In genomic region chr11:85948765-85949164, GRCm38 (mm10) we compare ENCODE assay signal across 28 mouse cellular contexts.
"Had no signal": no experiment of that assay in that cellular context is flagged by ENCODE, and none has a peak within 500 bp of the region (broad histone marks: within the 10 kb centered on the region; RNA-seq: fewer than 3 reads in every experiment).

No protein-coding gene starts in this region.

- H3K9me3 ChIP-seq: limb, embryonic 12.5 days; limb, embryonic 13.5 days; liver, embryonic 12.5 days; liver, embryonic 13.5 days; liver, embryonic 15.5 days; lung, embryonic 15.5 days; megakaryocyte, embryonic 14.5 days; midbrain, embryonic 10.5 days; midbrain, embryonic 12.5 days; midbrain, embryonic 13.5 days; midbrain, embryonic 15.5 days; neural tube, embryonic 12.5 days had no signal

- H3K4me3 ChIP-seq: limb, embryonic 12.5 days; limb, embryonic 13.5 days; liver, embryonic 12.5 days; liver, embryonic 13.5 days; liver, embryonic 15.5 days; lung, embryonic 15.5 days; megakaryocyte, embryonic 14.5 days; midbrain, embryonic 10.5 days; midbrain, embryonic 12.5 days; midbrain, embryonic 13.5 days; midbrain, embryonic 15.5 days; myocyte; neural tube, embryonic 12.5 days had no signal

- DNase-seq: left cerebral cortex, postnatal 4 days; liver; liver, embryonic 13.5 days; liver, postnatal 0 days; lung, adult 18-20 months; lung, adult 2 months; lung, embryonic 14.5 days; lung, postnatal 14 days; lung, postnatal 36 days; midbrain, embryonic 14.5 days had no signal

- H3K27me3 ChIP-seq: limb, embryonic 12.5 days; limb, embryonic 13.5 days; liver, embryonic 13.5 days; lung, embryonic 15.5 days; midbrain, embryonic 12.5 days; midbrain, embryonic 13.5 days; midbrain, embryonic 15.5 days; neural tube, embryonic 12.5 days had no signal

- H3K27ac ChIP-seq: limb, embryonic 12.5 days; limb, embryonic 13.5 days; liver, embryonic 12.5 days; liver, embryonic 13.5 days; liver, embryonic 14.5 days; liver, embryonic 15.5 days; lung, embryonic 15.5 days; macrophage; midbrain, embryonic 10.5 days; midbrain, embryonic 12.5 days; midbrain, embryonic 13.5 days; midbrain, embryonic 15.5 days; neural tube, embryonic 12.5 days had no signal

- ATAC-seq: liver, embryonic 12.5 days; liver, postnatal 0 days; lung, postnatal 0 days; midbrain, embryonic 13.5 days; midbrain, embryonic 15.5 days; midbrain, embryonic 16.5 days had no signal

- H3K4me2 ChIP-seq: limb, embryonic 12.5 days; limb, embryonic 13.5 days; liver, embryonic 11.5 days; liver, embryonic 12.5 days; liver, embryonic 13.5 days; liver, embryonic 15.5 days; lung, embryonic 14.5 days; lung, embryonic 15.5 days; midbrain, embryonic 11.5 days; midbrain, embryonic 12.5 days; midbrain, embryonic 13.5 days; midbrain, embryonic 15.5 days; neural tube, embryonic 12.5 days had no signal

- H3K4me1 ChIP-seq: limb, embryonic 12.5 days; liver, embryonic 12.5 days; liver, embryonic 13.5 days; liver, embryonic 15.5 days; lung, embryonic 15.5 days; megakaryocyte, embryonic 14.5 days; midbrain, embryonic 10.5 days; midbrain, embryonic 12.5 days; midbrain, embryonic 13.5 days; midbrain, embryonic 15.5 days; neural tube, embryonic 12.5 days had no signal

- H3K9ac ChIP-seq: limb, embryonic 12.5 days; limb, embryonic 13.5 days; liver, embryonic 12.5 days; liver, embryonic 13.5 days; liver, embryonic 14.5 days; liver, embryonic 15.5 days; liver, postnatal 0 days; lung, embryonic 14.5 days; lung, embryonic 15.5 days; midbrain, embryonic 12.5 days; midbrain, embryonic 13.5 days; midbrain, embryonic 15.5 days; neural tube, embryonic 12.5 days had no signal

- H3K36me3 ChIP-seq: limb, embryonic 12.5 days; limb, embryonic 13.5 days; liver, embryonic 12.5 days; liver, embryonic 13.5 days; liver, embryonic 15.5 days; lung, embryonic 15.5 days; midbrain, embryonic 10.5 days; midbrain, embryonic 12.5 days; midbrain, embryonic 13.5 days; midbrain, embryonic 15.5 days; neural tube, embryonic 12.5 days had no signal
